Mouse (Mus musculus): ENCODE results near the gene Dcaf15.

Dcaf15 gene

GRCm38 (mm10) chr8:84066291-84066930 lies 38.2 kb downstream of the Dcaf15 start, which contains the start of gene Rfx1:
TSS of gene Rfx1 (plus strand) at chr8:84066834.
- DNase-seq (ENCODE audit: low spot score): peak; percentile 100

- no peak for DNase-seq (ENCODE audit: low spot score)
Observed at GRCm38 (mm10) chr8:84065457-84066072, 39.0 kb downstream of the Dcaf15 start.

DNA sequence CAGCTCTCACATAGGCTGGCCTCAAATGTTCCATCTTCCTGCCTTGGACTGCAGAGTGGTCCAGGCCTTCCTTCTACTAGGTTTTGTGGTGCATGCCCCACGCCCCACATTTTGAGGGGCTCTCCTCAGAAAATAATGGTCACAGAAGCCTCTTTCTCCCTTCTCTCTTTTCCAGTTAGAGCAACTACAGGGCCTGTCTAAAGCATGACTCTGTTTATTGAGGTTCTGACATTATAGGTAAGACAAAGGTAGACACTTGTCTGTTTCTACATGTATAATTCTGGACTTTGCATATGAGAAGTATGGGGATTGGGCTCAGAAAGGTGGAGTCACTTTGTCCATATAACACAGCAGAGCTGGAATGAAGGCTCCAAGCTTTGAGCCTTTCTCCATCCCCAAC lies 39.5 kb downstream of the Dcaf15 start, which contains the start of gene Gm10643:
Gm10643 (minus strand) TSS at position 101 of the 400 bp plus-strand sequence.
- DNase-seq (ENCODE audit: low spot score): no peak

DNA sequence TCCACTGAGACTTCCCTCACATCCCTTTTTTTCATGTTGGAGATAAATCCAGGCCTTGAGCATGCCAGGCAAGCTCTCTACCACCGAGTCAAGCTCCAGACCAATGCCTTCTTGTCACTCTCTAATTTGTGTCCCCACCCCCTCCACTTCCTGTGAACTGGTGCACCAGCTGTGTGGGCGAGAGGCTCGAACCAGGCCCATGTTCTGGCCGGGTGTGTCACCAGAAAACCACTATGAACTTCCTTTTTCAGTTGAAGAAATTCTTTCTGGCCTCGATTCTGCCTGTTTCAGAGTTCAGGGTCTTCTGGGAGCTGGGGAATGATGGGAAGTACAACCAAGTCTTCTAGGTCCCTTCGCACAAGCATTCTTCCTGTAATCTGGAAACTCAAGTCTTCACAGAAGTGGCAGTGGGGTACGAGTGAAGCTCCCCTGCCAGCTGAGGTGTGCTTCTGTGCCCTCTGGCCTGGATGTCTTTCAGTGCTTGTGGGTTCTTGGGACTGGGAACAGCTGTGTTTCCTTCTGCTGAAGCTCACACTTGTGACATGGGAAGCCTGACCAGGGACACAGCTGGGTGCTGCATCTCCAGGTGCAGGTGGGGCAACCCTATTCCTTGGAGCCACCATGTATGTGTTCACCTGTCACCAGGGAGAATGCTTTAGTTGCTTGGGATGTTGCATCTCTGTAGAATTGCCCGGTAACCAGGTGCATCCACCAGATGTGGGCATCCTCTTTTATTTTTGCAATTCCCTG lies 40.5 kb downstream of the Dcaf15 start:
- no peak for DNase-seq (ENCODE audit: low spot score)

DNA sequence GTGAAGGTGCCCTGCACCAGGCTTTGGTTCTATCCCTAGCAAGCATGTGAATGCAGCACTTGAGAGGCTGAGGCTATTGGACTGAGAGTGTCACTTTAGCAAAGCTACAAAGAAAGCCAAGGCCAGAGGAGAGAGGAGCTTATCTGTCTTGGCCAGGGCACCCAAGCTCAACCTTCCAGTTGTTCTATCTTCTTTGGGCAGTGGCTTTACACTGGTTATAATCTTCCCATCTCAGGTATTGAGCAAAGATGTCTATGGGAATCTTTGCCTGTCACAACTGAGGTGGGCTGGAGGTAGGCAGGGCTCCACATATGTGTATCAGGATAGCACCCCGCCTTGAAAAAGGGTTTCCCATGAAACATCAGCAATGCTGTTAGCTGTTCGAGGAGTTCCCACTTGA lies 44.3 kb downstream of the Dcaf15 start:
- DNase-seq (ENCODE audit: low spot score): no peak

DNA sequence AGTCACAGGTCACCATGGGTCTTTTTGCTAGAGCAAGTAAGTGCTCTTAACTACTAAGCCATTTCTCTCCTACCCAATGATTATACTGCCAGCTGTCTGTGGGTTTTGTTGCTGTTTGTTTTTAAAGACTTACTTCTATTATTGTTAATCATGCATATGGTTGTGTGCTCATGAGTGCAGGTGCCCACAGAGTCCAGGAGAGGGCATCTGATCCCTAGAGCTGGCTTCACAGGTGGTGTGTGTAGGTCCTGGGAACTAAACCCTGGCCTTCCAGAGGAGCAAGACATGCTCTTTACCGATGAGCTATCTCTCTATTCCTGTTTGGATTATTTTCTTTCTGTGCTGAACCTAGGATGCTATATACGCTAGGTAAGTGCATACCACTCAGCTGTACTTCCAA lies 45.3 kb downstream of the Dcaf15 start:
- DNase-seq (ENCODE audit: low spot score): no peak

GRCm38 (mm10) chr8:84057827-84058226 lies 46.7 kb downstream of the Dcaf15 start:
- no peak for DNase-seq (ENCODE audit: low spot score)

- DNase-seq (ENCODE audit: low spot score): no peak
Observed at GRCm38 (mm10) chr8:84053229-84053628, 51.3 kb downstream of the Dcaf15 start.

DNA sequence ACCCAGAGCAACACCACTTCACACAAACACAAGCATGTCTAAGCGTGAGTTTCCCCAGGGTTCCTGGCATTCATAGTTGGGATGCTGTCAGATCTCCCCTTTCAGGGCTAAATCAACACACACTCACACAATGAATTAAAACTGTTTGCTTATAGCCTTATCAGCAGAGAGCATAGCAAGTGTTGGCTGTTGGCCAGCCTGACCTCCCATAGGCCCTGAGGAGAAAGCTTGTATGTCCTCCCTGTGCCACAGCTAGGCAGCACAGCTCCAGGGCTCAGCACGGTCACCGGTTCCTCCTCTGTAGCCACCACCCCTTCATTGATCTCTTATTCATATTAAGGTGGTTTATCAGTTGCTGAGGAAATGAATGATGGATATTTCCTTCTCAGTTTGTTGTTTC lies 51.8 kb downstream of the Dcaf15 start:
- DNase-seq (ENCODE audit: low spot score): no peak

- no peak for DNase-seq (ENCODE audit: low spot score)
Observed at GRCm38 (mm10) chr8:84048171-84048570, 56.4 kb downstream of the Dcaf15 start.

Data from ovary, adult 18-20 months (tissue).